11 mouse cellular contexts compared by ENCODE assay signal in genomic region chr3:54589976-54590375, GRCm38 (mm10).
DNase-seq lines count a peak whose midpoint lies in the region; ATAC-seq lines count a peak whose summit lies in the region.
"Had no signal": no experiment of that assay in that cellular context is flagged by ENCODE, and none has a peak within 500 bp of the region (broad histone marks: within the 10 kb centered on the region; RNA-seq: fewer than 3 reads in every experiment).

No protein-coding gene starts in this region.

- H3K4me2 ChIP-seq in forebrain, embryonic 14.5 days (ENCODE audit: low read length), result no peak overlapping the region
- H3K4me2 ChIP-seq: heart, embryonic 11.5 days; hindbrain, embryonic 12.5 days had no signal

- peak; percentile 17 to 26 for DNase-seq in lung, postnatal 4 days
- no peak for DNase-seq in lung, postnatal 10 days
- peak; percentile 40 to 42 for DNase-seq in spleen, adult 18-20 months
- peak; percentile 72 for DNase-seq in thymus, postnatal 4 days
- DNase-seq in left cerebral cortex, adult 18-20 months (ENCODE audit: low spot score in 2 of 2), result no peak
- DNase-seq in cerebellum, adult 9-10 months, result no peak
- no peak for DNase-seq in forebrain, embryonic 14.5 days (ENCODE audit: low spot score)
- DNase-seq: cerebellum, postnatal 36 days had no signal

- 92% methylated on average over 9 of the region's 9 CpGs for WGBS in forebrain, embryonic 14.5 days

- H3K4me1 ChIP-seq in forebrain, embryonic 14.5 days (ENCODE audit: control insufficient read depth, insufficient read depth, low read length), result no peaks in the 10 kb centered on the region
- H3K4me1 ChIP-seq: hindbrain, embryonic 12.5 days had no signal

- no peak overlapping the region for H3K9ac ChIP-seq in forebrain, embryonic 14.5 days (ENCODE audit: low read length)
- H3K9ac ChIP-seq: hindbrain, embryonic 12.5 days had no signal

- peak; percentile 82 for ATAC-seq in granulocyte monocyte progenitor cell, adult 5-6 weeks (replicated peaks; ENCODE audit: poor library complexity, severe bottlenecking)
- ATAC-seq in forebrain, embryonic 14.5 days, result no peak

- H3K4me3 ChIP-seq in forebrain, embryonic 14.5 days (ENCODE audit: low read depth, low read length), result no peak overlapping the region
- H3K4me3 ChIP-seq: hindbrain, embryonic 12.5 days had no signal

- no peaks in the 10 kb centered on the region for H3K9me3 ChIP-seq in forebrain, embryonic 14.5 days (replicated peaks; ENCODE audit: control insufficient read depth, low read length)

- no peaks in the 10 kb centered on the region for H3K36me3 ChIP-seq in forebrain, embryonic 14.5 days (ENCODE audit: control insufficient read depth, insufficient read depth, low read length)
- H3K36me3 ChIP-seq: hindbrain, embryonic 12.5 days had no signal

- no peaks in the 10 kb centered on the region for H3K27me3 ChIP-seq in forebrain, embryonic 14.5 days (replicated peaks; ENCODE audit: control insufficient read depth, insufficient read depth, low read length)
- H3K27me3 ChIP-seq: hindbrain, embryonic 12.5 days had no signal

- no peak overlapping the region for H3K27ac ChIP-seq in forebrain, embryonic 14.5 days (ENCODE audit: low read depth, low read length)
- H3K27ac ChIP-seq: hindbrain, embryonic 12.5 days had no signal

Comparison
In these comparisons a context has a peak if more than half of its experiments do, and no peak if none do; other contexts are left out.
1. DNase-seq: peak in lung, postnatal 4 days (2 of 2), spleen, adult 18-20 months (2 of 2) and thymus, postnatal 4 days (single experiment); none in lung, postnatal 10 days (single experiment), left cerebral cortex, adult 18-20 months (0 of 2), cerebellum, adult 9-10 months (single experiment) and forebrain, embryonic 14.5 days (single experiment).